Mouse (Mus musculus) retina, adult 2 months (tissue): ENCODE results near the gene Lamb3.

Source experiments
- DNase-seq: peaks from one replicate; pipeline ENCODE4 v3.0.0-alpha.2; 2012; ENCODE audit warnings: low read depth, low spot score

Gene Lamb3

DNA sequence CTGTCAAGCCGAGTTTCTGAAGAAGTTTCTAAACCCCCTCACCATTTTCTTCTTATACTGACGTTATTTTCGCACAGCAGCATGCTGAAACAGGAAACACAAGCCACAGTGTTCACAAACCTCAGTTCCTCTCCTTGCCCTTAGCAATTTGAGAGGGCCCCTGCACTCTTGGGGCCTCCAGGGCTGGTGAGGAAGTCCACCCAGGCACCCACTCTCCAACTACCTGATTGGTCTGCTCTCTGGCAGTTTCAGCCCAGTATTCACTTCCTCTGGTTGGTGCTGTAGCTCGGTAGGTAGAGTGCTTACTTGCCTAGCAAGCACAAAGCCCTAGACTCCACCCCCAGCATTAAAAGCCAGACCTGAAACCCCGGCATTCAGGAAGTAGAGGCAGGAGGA lies 6.1 kb upstream of the Lamb3 start, which contains the start of gene Traf3ip3:
Gene Traf3ip3, minus strand, starts transcription at position 321 of the 396 bp plus-strand sequence.
- no peak for DNase-seq

DNA sequence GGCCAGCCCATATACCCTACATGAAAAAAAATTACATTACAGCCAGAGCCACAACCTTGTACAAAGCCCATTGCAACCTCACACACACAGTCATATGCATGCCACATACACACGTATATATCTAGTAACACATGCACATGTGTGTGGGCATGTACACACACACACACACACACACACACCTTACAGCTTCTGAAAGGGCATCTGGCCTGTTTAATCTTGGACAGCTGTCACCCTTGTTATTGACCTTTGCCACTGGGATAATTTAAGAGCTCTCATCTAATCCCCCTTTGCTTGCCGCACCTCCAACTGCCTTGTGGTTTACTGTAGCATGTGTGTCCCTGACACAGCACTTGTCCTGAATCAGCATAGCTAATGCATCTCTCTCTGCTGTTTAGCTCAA lies 3.7 kb upstream of the Lamb3 start:
- peak; percentile 70 for DNase-seq

- DNase-seq, result no peak
These were observed 2.1 kb upstream of the Lamb3 start for GRCm38 (mm10) chr1:193205431-193205830.

DNA sequence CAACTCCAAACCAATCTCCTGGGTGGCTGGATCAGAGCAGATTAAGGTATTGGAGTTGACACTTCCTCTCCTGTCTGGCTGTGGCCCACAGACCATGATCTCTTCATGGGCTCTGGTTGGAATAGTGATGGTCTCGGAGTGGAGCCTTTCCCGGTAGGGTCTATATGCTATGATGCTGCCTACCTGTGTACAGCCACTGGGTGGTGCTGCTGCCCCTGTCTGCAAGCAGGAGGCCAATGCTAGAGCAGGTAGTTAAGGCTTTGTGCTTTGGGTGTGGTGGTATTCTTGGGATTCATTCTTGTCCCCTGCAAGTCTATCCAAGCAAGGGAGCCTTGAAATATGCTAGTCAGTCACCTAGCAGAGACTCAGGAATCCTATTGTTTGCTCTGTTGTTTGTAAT lies 679 bp downstream of the Lamb3 start:
- no peak for DNase-seq

DNA sequence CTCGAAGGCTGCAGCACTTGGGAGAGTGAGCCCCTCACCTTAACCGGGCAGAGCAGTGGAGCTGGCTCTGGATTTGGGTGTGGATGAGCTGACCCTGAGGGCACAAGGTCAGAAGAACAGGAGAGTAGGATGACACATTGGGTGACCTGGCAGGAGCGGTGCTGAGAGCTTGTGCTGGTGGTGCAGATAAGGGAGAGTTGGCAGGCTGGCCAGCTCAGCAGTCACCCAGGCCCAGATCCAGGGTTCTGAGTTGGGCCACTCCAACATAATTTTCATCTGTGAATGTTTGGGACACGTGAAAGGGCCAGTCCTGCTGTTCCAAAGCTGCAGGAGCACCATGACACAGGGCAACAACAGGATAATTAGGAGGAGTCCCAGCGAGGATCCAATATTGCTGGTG lies 3.9 kb downstream of the Lamb3 start:
- DNase-seq, result no peak

DNA sequence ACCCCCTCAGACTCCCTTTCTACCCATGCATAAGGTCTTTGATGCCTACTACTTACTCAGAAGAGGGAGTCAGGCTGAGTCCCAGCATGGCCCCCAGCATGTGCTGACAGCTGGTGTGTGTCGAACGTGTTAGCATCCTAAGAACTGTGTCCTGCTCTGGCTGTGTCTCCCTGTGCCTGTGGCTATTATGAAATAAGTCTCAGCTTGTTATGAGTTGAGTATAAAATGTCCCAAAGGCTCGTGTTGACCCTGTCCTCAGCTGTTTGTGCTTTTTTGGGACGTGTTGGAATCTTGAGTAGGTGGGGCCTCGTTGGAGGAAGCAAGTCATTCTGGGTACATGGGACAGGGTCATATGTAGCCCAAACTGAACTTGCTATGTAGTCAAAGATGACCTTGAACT lies 6.6 kb downstream of the Lamb3 start:
- no peak for DNase-seq

GRCm38 (mm10) chr1:193216000-193216399 lies 8.5 kb downstream of the Lamb3 start:
- DNase-seq, result no peak

DNA sequence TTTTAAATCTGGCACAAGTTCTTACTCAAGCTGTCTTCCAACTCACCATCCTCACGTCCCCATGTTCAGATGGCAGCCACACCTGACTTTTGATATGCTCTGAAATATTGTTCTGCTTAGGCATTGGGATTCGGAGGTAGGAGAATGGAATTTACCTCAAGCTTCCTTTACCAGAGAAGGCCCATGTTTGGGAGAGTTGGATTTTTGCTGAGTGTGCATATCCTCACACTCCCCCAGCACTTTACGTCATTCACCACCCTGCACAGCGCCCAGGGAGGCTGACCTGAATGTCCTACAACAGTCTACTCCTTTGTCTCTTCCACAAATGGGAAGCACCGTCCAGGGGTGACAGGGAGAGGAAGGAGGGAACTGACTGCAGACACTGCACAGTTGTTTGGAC lies 12.9 kb downstream of the Lamb3 start:
- DNase-seq, result no peak

DNA sequence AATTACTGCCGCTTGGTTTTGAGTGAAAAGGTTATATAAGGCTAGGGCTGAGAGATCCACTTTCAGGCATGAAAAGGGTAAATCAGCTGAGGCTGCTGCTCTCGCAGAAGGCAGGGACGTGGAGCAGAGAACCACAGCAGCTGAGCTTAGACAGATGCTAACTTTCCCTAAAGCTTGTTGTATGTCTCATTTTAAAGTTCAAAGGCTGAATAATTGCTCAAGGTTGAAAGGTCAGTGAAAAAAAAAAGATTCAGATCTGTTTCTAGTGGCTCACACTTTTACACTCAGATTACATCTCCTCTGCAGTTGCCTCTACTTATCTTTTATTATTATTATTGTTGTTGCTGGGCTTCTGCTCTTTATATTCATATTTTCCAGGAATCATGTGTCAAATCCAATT lies 18.0 kb downstream of the Lamb3 start:
- DNase-seq, result no peak

DNA sequence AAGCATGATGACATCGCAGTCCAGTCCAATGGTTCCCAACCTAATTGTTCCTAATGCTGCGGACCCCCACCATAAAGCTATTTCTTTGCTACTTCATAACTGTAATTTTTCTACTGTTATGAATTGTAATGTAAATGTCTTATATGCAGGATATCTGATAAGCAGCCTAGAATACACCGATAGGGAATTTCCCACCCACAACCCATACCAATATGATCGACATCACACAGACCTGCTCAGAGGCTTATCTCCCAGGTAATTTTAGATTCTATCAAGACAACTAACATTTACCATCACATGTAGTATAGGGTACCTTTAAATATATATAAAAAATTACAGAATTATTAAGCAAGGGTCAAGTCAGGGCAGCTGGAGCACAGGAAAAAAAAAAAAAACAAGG lies 18.6 kb downstream of the Lamb3 start:
- DNase-seq, result no peak

DNA sequence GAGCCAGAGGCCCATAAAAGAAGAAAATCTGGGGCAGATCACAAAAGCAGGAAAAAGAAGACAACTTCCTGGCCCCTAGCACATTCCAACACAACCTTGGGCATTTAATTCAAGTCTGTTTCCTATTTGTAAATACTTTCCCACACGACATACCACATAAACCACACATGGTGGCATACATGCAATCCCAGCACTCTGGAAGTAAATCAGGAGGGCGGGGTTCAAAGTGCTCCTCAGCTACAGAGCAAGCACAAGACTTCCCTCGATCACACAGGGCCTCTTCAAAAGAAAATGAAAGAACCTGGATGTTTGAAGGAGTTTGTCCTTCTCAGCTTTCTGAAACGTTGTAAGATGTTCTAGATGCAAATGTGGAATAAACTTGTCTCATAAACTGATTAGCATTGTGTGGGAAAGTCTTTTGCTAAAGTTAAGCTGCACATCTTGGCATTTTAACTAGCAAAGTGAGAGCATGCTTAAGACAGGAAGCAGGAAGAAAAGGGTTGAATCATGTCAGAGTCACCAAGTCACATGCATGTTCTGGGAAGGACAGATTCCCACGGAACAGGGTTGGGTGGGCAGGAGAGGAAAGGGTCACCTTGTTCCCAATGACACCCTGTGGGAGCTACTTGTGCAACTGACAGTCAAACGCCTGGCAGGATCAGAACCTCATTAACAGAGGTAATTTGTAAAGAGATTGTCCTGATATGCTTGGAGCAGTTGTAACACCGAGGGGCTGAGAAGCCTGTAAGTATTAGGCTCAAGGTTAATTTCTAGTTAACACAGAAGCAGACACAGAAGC lies 19.4 kb downstream of the Lamb3 start:
- no peak for DNase-seq

DNA sequence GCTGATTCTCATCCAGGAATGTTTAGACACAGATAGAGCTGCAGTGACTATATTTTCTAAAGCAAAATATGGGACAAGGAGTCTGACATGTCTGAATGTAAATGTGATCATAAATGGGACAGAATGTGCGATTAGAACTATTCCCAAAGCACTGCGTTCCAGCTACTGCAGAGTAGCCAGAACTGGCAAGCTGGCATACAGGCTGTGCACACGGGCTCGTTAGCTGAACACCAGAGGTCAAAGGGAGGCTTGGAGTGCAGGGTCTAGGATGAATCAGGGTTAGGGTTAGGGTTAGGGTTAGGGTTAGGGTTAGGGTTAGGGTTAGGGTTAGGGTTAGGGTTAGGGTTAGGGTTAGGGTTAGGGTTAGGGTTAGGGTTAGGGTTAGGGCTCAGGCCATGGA lies 20.0 kb downstream of the Lamb3 start:
- no peak for DNase-seq

DNA sequence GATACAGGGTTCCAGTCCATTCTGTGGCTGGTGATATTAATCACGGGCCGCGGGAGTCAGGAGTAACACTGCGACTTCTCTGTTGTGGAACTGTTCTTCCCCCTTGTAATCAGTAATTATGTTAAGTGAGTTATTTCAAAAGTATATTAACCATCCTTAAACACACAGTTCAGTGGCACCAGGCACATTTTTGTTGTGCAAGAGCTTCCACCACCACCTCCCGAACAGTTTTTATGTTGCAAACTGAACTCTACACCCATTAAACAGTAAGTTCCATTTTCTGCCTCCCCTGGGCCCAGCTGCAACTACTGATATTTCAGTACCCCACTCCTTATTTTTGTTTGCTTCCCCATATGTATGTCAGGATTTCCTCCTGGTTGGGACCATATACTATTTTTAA lies 22.1 kb downstream of the Lamb3 start:
- DNase-seq, result no peak

- DNase-seq, result no peak
These were observed 23.0 kb downstream of the Lamb3 start for GRCm38 (mm10) chr1:193230531-193230930.

GRCm38 (mm10) chr1:193230935-193231334 lies 23.4 kb downstream of the Lamb3 start:
- no peak for DNase-seq

GRCm38 (mm10) chr1:193232732-193233131 lies 25.2 kb downstream of the Lamb3 start:
- DNase-seq, result no peak

GRCm38 (mm10) chr1:193234130-193234645 lies 26.7 kb downstream of the Lamb3 start:
- no peak for DNase-seq

GRCm38 (mm10) chr1:193234930-193235329 lies 27.4 kb downstream of the Lamb3 start:
- DNase-seq, result no peak

GRCm38 (mm10) chr1:193238426-193238825 lies 30.9 kb downstream of the Lamb3 start:
- DNase-seq, result no peak

DNA sequence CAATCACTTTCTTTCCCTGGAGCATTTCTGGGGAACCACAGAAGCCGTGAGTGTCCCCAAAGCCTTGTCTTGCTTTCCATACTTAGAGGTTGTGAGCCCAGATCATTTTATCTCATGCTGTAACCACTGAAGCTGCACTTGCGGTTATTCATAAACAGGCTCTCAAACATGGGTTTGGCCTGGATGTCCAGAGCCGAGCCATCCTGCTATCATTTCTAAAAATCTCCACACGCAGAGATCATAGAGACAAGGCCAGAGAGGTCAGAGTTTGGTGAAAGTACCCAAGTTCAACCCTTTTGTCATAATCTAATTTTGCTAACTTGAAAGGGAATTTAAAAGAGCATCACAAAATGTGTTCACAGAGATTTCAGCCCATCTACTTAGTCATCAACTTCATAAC lies 33.9 kb downstream of the Lamb3 start:
- no peak for DNase-seq

- DNase-seq, result no peak
These were observed 34.7 kb downstream of the Lamb3 start for GRCm38 (mm10) chr1:193242238-193242637.

- DNase-seq, result no peak
These were observed 35.4 kb downstream of the Lamb3 start for GRCm38 (mm10) chr1:193242863-193243262.

DNA sequence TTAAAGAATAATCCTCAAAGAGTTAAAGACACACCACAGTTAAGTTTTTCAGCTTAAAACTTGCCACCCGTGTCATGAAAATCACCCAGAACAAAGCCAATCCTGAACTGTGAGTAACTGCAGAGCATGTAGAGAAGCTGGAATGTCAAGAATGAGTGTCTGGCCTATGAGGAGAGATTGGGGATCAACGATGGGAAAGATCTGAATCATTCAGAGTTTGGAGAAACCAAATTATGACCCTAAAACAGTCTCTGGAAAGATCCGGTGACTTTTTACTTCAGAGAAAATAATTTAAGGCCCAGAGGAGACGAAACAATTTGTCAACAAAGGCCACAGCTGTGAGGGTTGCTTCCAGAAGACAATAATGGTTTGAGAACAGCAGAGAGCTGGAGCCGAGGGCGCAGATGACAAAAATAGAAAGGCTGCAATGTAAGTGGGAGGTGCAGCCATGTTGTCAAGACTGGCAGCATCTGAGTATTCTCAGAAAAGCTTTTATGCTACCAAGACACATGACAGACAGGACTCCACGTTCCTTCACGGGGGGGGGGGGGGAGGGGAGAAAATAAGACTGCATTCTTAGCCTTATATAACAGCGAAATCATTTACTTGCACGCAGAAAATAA lies 36.2 kb downstream of the Lamb3 start:
- DNase-seq, result no peak
